Comparison of ENCODE assay signal across 9 mouse cellular contexts in the genomic region with DNA sequence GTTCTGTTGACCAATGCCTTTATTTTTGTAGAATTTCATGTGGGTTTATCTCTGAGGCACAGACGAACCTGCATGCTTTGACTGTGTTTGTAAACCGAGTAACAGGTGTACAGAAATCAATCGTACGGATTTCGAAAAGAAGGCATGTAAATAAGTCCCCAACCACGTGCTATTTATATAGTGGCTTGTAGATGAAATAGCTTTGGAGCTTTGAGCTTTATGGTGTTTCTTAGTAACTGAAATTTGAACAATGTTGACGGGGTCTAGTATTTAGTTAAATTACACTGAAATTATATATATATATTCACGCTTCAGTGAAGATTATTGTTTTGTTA. TPM values are rescaled to one million over a fixed set of nuclear protein-coding genes. Genes with fewer than 3 reads are reported as not detected.
A peak's percentile ranks its signal among the peaks of the same experiment; 100 is the strongest.
DNase-seq lines count a peak whose midpoint lies in the region; ATAC-seq and TF ChIP-seq lines count a peak whose summit lies in the region.
"Had no signal": no experiment of that assay in that cellular context is flagged by ENCODE, and none has a peak within 500 bp of the region (broad histone marks: within the 10 kb centered on the region; RNA-seq: fewer than 3 reads in every experiment).

No protein-coding gene starts in this region.

- ATAC-seq in heart, embryonic 16.5 days (replicated peaks; ENCODE audit: extremely low read depth, insufficient read depth, low FRiP score) = no peak
- no peak for ATAC-seq in hindbrain, embryonic 11.5 days (ENCODE audit: low FRiP score)
- ATAC-seq in midbrain, embryonic 12.5 days (ENCODE audit: low FRiP score, low read depth) = no peak

- DNase-seq in heart, adult 8-10 months (ENCODE audit: low spot score) = no peak
- no peak for DNase-seq in MEL (ENCODE audit: low read depth, low spot score)
- no peak for DNase-seq in hindbrain, embryonic 11.5 days (ENCODE audit: low spot score)
- DNase-seq in cerebellum, postnatal 10 days = no peak
- no peak for DNase-seq in thymus, postnatal 36 days
- no peak for DNase-seq in layer of hippocampus, adult 8-10 months (ENCODE audit: low spot score in 2 of 2)

- peak overlapping the region; percentile 97 for H3K4me3 ChIP-seq in heart, embryonic 16.5 days (ENCODE audit: low read length)
- peak overlapping the region; percentile 75 to 92 for H3K4me3 ChIP-seq in MEL (ENCODE audit: control insufficient read depth in 1 of 2, insufficient read depth in 1 of 2, low read depth in 2 of 2, low read length in 2 of 2)
- H3K4me3 ChIP-seq in hindbrain, embryonic 11.5 days (ENCODE audit: low read depth, low read length) = peak overlapping the region; percentile 92
- peak overlapping the region; percentile 96 for H3K4me3 ChIP-seq in midbrain, embryonic 12.5 days

- H3K9me3 ChIP-seq in heart, embryonic 16.5 days (replicated peaks; ENCODE audit: control insufficient read depth, low read length) = no peaks in the 10 kb centered on the region
- no peaks in the 10 kb centered on the region for H3K9me3 ChIP-seq in MEL (replicated peaks; ENCODE audit: insufficient read depth, low read length)
- H3K9me3 ChIP-seq in hindbrain, embryonic 11.5 days (ENCODE audit: control insufficient read depth, low read length) = no peaks in the 10 kb centered on the region
- no peaks in the 10 kb centered on the region for H3K9me3 ChIP-seq in midbrain, embryonic 12.5 days

- H3K27me3 ChIP-seq in heart, embryonic 16.5 days (ENCODE audit: control insufficient read depth, insufficient read depth, low read length) = no peaks in the 10 kb centered on the region
- H3K27me3 ChIP-seq in MEL (ENCODE audit: control insufficient read depth in 1 of 2, insufficient read depth in 2 of 2, low read length in 2 of 2) = no peaks in the 10 kb centered on the region
- H3K27me3 ChIP-seq in hindbrain, embryonic 11.5 days (ENCODE audit: control insufficient read depth, insufficient read depth, low read length) = no peaks in the 10 kb centered on the region
- no peaks in the 10 kb centered on the region for H3K27me3 ChIP-seq in midbrain, embryonic 12.5 days
- H3K27me3 ChIP-seq: Patski had no signal

- peaks cover 11% of the 10 kb centered on the region for H3K4me1 ChIP-seq in heart, embryonic 16.5 days (ENCODE audit: control insufficient read depth, insufficient read depth, low read length)
- H3K4me1 ChIP-seq in MEL (ENCODE audit: control insufficient read depth in 1 of 2, insufficient read depth in 2 of 2, low read length in 2 of 2) = peaks cover 1 to 4% of the 10 kb centered on the region in 2 experiments; a peak in 1 of 4 replicates
- peaks cover 3% of the 10 kb centered on the region; the same call in 1 of the 2 replicates for H3K4me1 ChIP-seq in hindbrain, embryonic 11.5 days (replicated peaks; ENCODE audit: control insufficient read depth, insufficient read depth, low read length)
- H3K4me1 ChIP-seq in midbrain, embryonic 12.5 days = peaks cover 12% of the 10 kb centered on the region

- H3K27ac ChIP-seq in heart, embryonic 16.5 days (ENCODE audit: low read length) = no peak overlapping the region
- H3K27ac ChIP-seq in MEL (ENCODE audit: control insufficient read depth, low read depth, low read length) = peak overlapping the region; percentile 17; the same call in 1 of the 2 replicates
- no peak overlapping the region for H3K27ac ChIP-seq in hindbrain, embryonic 11.5 days (ENCODE audit: low read depth, low read length)
- no peak overlapping the region for H3K27ac ChIP-seq in midbrain, embryonic 12.5 days (replicated peaks)

- peaks cover 42% of the 10 kb centered on the region for H3K79me2 ChIP-seq in MEL (ENCODE audit: control insufficient read depth, insufficient read depth, low read length, poor library complexity)

- peak overlapping the region; percentile 82 for H3K9ac ChIP-seq in heart, embryonic 16.5 days (ENCODE audit: low read length)
- peak overlapping the region; percentile 69 for H3K9ac ChIP-seq in MEL (ENCODE audit: control insufficient read depth, low read depth, low read length, poor library complexity, severe bottlenecking)
- peak overlapping the region; percentile 71 for H3K9ac ChIP-seq in hindbrain, embryonic 11.5 days (ENCODE audit: low read depth, low read length)
- H3K9ac ChIP-seq in midbrain, embryonic 12.5 days (replicated peaks) = peak overlapping the region; percentile 71

- no peaks in the 10 kb centered on the region for H3K36me3 ChIP-seq in heart, embryonic 16.5 days (ENCODE audit: control insufficient read depth, insufficient read depth)
- peaks cover 3 to 9% of the 10 kb centered on the region in 2 experiments for H3K36me3 ChIP-seq in MEL (ENCODE audit: control insufficient read depth in 1 of 2, insufficient read depth in 2 of 2, low read length in 2 of 2)
- H3K36me3 ChIP-seq in hindbrain, embryonic 11.5 days (ENCODE audit: control insufficient read depth, insufficient read depth, low read length) = no peaks in the 10 kb centered on the region
- peaks cover 9% of the 10 kb centered on the region; the same call in 1 of the 2 replicates for H3K36me3 ChIP-seq in midbrain, embryonic 12.5 days

- TF ChIP-seq EP300 in MEL (IDR thresholded peaks at IDR 0.05; ENCODE audit: low read depth in 1 of 2, low read length in 2 of 2) = no peak

- peak overlapping the region; percentile 71 for H3K4me2 ChIP-seq in heart, embryonic 16.5 days (ENCODE audit: low read depth, low read length)
- peak overlapping the region; percentile 81 for H3K4me2 ChIP-seq in hindbrain, embryonic 11.5 days (replicated peaks; ENCODE audit: low read depth, low read length)
- H3K4me2 ChIP-seq in midbrain, embryonic 12.5 days (replicated peaks) = peak overlapping the region; percentile 95

- 6% methylated on average over 8 of the region's 8 CpGs for WGBS in heart, embryonic 16.5 days
- WGBS in hindbrain, embryonic 11.5 days = 8% methylated on average over 8 of the region's 8 CpGs
- WGBS in midbrain, embryonic 12.5 days = 7% methylated on average over 8 of the region's 8 CpGs

- no peak for TF ChIP-seq POLR2A in MEL (IDR thresholded peaks at IDR 0.05; ENCODE audit: control insufficient read depth in 1 of 2, insufficient read depth in 1 of 2, low read depth in 1 of 2, low read length in 2 of 2, poor library complexity in 1 of 2)

- no peak for TF ChIP-seq RAD21 in MEL (IDR thresholded peaks at IDR 0.05; ENCODE audit: low read depth, low read length)

- no peak for TF ChIP-seq CTCF in MEL (IDR thresholded peaks at IDR 0.05 in 2 of 3, conservative IDR thresholded peaks at IDR 0.05 in 1 of 3; ENCODE audit: control insufficient read depth in 1 of 3, insufficient read depth in 1 of 3, low read depth in 2 of 3, low read length in 3 of 3, poor library complexity in 1 of 3, severe bottlenecking in 1 of 3)

TF ChIP-seq in MEL, 35 proteins besides CTCF, POLR2A, EP300 and RAD21:
- TF ChIP-seq MYC (IDR thresholded peaks at IDR 0.05; ENCODE audit: low read depth, low read length) (peak; percentile 46; the same call in 1 of the 2 replicates), MAX (IDR thresholded peaks at IDR 0.05; ENCODE audit: low read length) (peak; percentile 58; the same call in 1 of the 2 replicates), MAFK (IDR thresholded peaks at IDR 0.05; ENCODE audit: borderline replicate concordance, low read depth, low read length) (no peak)

RNA-seq across cellular contexts. Expression of gene Ercc8, which starts 0.7 kb away (rescaled TPM):
- 11.6 and 13.1 TPM in 2 replicates for polyA plus RNA-seq in heart, embryonic 16.5 days (2015; fragmentation: Nextera tagmentation; extraction: Ambion mirVana)
- total RNA-seq in heart, adult 8-10 months (2022) = 1 to 10 TPM; 4.0 to 8.0 (median 5.6) TPM
- total RNA-seq in MEL (2012; rRNA removed) = 20.3 and 22.2 TPM in 2 replicates
- 10 to 100 TPM in 1 of 2 experiments, not detected in 1; 15.9 TPM for polyA plus RNA-seq in MEL (2012; ENCODE audit: insufficient read depth in 1 of 2, insufficient read length in 2 of 2, low read depth in 1 of 2, low replicate concordance in 2 of 2, missing spikeins in 1 of 2)
- polyA plus RNA-seq in hindbrain, embryonic 11.5 days (2014; fragmentation: Nextera tagmentation; extraction: Ambion mirVana) = 24.5 and 27.2 TPM in 2 replicates
- 21.2 and 23.2 TPM in 2 replicates for polyA plus RNA-seq in midbrain, embryonic 12.5 days (2016; fragmentation: Nextera tagmentation; extraction: Ambion mirVana)
- 10 to 100 TPM; 15.3 to 19.8 (median 16.2) TPM for total RNA-seq in layer of hippocampus, adult 8-10 months (2022)

RNA-seq across cellular contexts. Expression of gene Ndufaf2, which starts 0.8 kb away (rescaled TPM):
- polyA plus RNA-seq in heart, embryonic 16.5 days (2015; fragmentation: Nextera tagmentation; extraction: Ambion mirVana) = 51.3 and 58.2 TPM in 2 replicates
- total RNA-seq in heart, adult 8-10 months (2022) = 10 to 100 TPM; 23.2 to 34.3 (median 28.8) TPM
- total RNA-seq in MEL (2012; rRNA removed) = 43.7 and 50.9 TPM in 2 replicates
- 10 to 100 TPM in 1 of 2 experiments, not detected in 1; 76.0 TPM for polyA plus RNA-seq in MEL (2012; ENCODE audit: insufficient read depth in 1 of 2, insufficient read length in 2 of 2, low read depth in 1 of 2, low replicate concordance in 2 of 2, missing spikeins in 1 of 2)
- 84.7 and 87.6 TPM in 2 replicates for polyA plus RNA-seq in hindbrain, embryonic 11.5 days (2014; fragmentation: Nextera tagmentation; extraction: Ambion mirVana)
- polyA plus RNA-seq in midbrain, embryonic 12.5 days (2016; fragmentation: Nextera tagmentation; extraction: Ambion mirVana) = 72.7 and 74.7 TPM in 2 replicates
- total RNA-seq in layer of hippocampus, adult 8-10 months (2022) = 10 to 100 TPM; 16.1 to 21.8 (median 19.8) TPM

RNA-seq across cellular contexts. Expression of gene Elovl7, which starts 55.0 kb away (rescaled TPM):
- polyA plus RNA-seq in heart, embryonic 16.5 days (2015; fragmentation: Nextera tagmentation; extraction: Ambion mirVana) = 3.3 and 4.2 TPM in 2 replicates
- total RNA-seq in heart, adult 8-10 months (2022) = under 1 TPM; 0.14 to 0.34 (median 0.22) TPM
- total RNA-seq in MEL (2012; rRNA removed) = not detected in 2 replicates
- polyA plus RNA-seq in MEL (2012; ENCODE audit: insufficient read depth in 1 of 2, insufficient read length in 2 of 2, low read depth in 1 of 2, low replicate concordance in 2 of 2, missing spikeins in 1 of 2) = not detected
- polyA plus RNA-seq in hindbrain, embryonic 11.5 days (2014; fragmentation: Nextera tagmentation; extraction: Ambion mirVana) = 1.0 and 1.3 TPM in 2 replicates
- polyA plus RNA-seq in midbrain, embryonic 12.5 days (2016; fragmentation: Nextera tagmentation; extraction: Ambion mirVana) = 0.52 and 0.85 TPM in 2 replicates
- total RNA-seq in layer of hippocampus, adult 8-10 months (2022) = 1 to 10 TPM; 7.2 to 7.8 (median 7.4) TPM
